Mouse (Mus musculus) neural tube, embryonic 14.5 days (tissue): ENCODE measurements around the gene Gpsm2. TPM values are rescaled to one million over a fixed set of nuclear protein-coding genes. Genes with fewer than 3 reads are reported as not detected.

Experiments used
- ATAC-seq: fragments of 200-750 bp; cut with Nextera tagmentation; 2 replicates; pipeline ENCODE4 v1.8.0; 2017; ENCODE audit warnings: low read depth, mild to moderate bottlenecking, moderate TSS enrichment, moderate library complexity
- H3K27ac ChIP-seq: fragments of 300-500 bp; sonication (generic); 2 replicates; pipeline ENCODE4 v1.5.1; 2014; ENCODE audit warnings: low read depth, mild to moderate bottlenecking, control low read depth, low read length, moderate library complexity, mixed read lengths
- H3K27me3 ChIP-seq: fragments of 300-500 bp; sonication (generic); 2 replicates; pipeline ENCODE4 v1.6.1; 2014; ENCODE audit warnings: low read length; ENCODE audit not compliant: control insufficient read depth, insufficient read depth
- H3K36me3 ChIP-seq: fragments of 300-500 bp; sonication (generic); 2 replicates; pipeline ENCODE4 v1.6.1; 2014; ENCODE audit warnings: low read length, mixed read lengths; ENCODE audit not compliant: control insufficient read depth, insufficient read depth
- H3K4me1 ChIP-seq: fragments of 300-500 bp; sonication (generic); 2 replicates; pipeline ENCODE4 v1.6.1; 2014; ENCODE audit warnings: low read length; ENCODE audit not compliant: control insufficient read depth, insufficient read depth
- H3K4me2 ChIP-seq: fragments of 300-500 bp; sonication (generic); 2 replicates; pipeline ENCODE4 v1.6.1; 2014; ENCODE audit warnings: mild to moderate bottlenecking, low read depth, low read length, control low read depth
- H3K4me3 ChIP-seq: fragments of 300-500 bp; sonication (generic); 2 replicates; pipeline ENCODE4 v1.5.1; 2014; ENCODE audit warnings: low read depth, low read length, control low read depth, mixed read lengths
- H3K9ac ChIP-seq: fragments of 300-500 bp; sonication (generic); replicated peaks from 2 replicates; pipeline ENCODE4 v1.6.1; 2014; ENCODE audit warnings: low read depth, mild to moderate bottlenecking, control low read depth, low read length, mixed read lengths
- H3K9me3 ChIP-seq: fragments of 300-500 bp; sonication (generic); 2 replicates; pipeline ENCODE4 v1.6.1; 2016; ENCODE audit warnings: low read length; ENCODE audit not compliant: control insufficient read depth
- WGBS: fragments of 180-500 bp; shearing (Covaris S2); extraction: QIAGEN DNeasy Blood & Tissue Kit; methylation state at CpG from one replicate; pipeline ENCODE4 v1.1.7; 2014; 5-methylcytosine and 5-hydroxymethylcytosine counted together
- polyA plus RNA-seq: library from polyadenylated mRNA; unstranded; fragments of >200 nt; fragmentation: Nextera tagmentation; extraction: Ambion mirVana; gene quantifications from 2 replicates; pipeline ENCODE4 v1.2.1, GENCODE M21; 2014

The Gpsm2 gene
- polyA plus RNA-seq, 1 experiment from 2014 or later = 15.6 TPM

DNA sequence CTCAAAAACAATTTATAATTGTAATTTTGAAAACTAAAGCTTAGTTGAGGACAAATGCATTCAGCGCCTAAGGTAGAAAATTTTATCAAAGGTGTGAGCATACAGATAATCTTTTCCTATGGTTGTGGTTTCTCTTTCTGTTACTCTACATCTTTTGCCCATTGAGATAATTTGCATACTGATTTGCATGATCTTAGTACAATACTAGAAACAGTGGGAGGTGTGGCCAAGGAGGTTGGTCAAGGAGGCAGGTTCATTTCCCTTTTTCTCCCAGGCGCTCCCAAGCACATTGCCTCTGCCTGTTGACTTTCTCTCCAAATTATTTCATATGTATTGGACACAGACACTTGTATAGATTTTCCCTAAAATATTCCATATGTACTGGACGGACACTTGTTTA, 15.7 kb upstream of the Gpsm2 start:
- no peak for ATAC-seq
- no peaks in the 10 kb centered on the region for H3K36me3 ChIP-seq
- H3K27me3 ChIP-seq = no peaks in the 10 kb centered on the region
- no peaks in the 10 kb centered on the region for H3K4me1 ChIP-seq
- no peak overlapping the region for H3K9ac ChIP-seq
- H3K4me2 ChIP-seq = no peak overlapping the region
- 91% methylated on average over 3 of the region's 3 CpGs for WGBS
- no peak overlapping the region for H3K4me3 ChIP-seq
- H3K9me3 ChIP-seq = no peaks in the 10 kb centered on the region
- no peak overlapping the region for H3K27ac ChIP-seq

DNA sequence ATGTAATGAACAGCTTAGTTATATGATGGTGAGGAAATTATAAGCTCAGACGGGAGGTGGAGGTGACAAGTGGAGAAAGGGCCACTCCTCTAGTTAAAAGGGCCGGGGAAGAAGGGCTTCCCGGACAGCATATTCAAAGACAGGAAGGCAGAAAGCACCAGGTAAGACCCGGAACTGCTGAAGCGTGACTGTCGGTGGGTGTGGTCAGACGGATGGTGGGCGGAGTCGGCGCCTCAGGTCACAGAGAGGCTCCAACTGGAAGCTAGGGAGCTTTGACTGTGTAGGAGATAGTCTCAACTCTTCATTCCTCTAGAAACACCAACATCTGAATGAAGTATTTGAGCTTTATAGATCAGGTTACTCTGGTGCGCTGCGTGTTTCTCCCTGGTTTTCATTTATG, 8.2 kb upstream of the Gpsm2 start:
- no peaks in the 10 kb centered on the region for H3K36me3 ChIP-seq
- no peak overlapping the region for H3K4me3 ChIP-seq
- H3K9me3 ChIP-seq = no peaks in the 10 kb centered on the region
- no peaks in the 10 kb centered on the region for H3K27me3 ChIP-seq
- H3K27ac ChIP-seq = no peak overlapping the region
- WGBS = 46% methylated on average over 12 of the region's 12 CpGs
- no peak overlapping the region for H3K9ac ChIP-seq
- H3K4me1 ChIP-seq = no peaks in the 10 kb centered on the region
- ATAC-seq = no peak
- no peak overlapping the region for H3K4me2 ChIP-seq

DNA sequence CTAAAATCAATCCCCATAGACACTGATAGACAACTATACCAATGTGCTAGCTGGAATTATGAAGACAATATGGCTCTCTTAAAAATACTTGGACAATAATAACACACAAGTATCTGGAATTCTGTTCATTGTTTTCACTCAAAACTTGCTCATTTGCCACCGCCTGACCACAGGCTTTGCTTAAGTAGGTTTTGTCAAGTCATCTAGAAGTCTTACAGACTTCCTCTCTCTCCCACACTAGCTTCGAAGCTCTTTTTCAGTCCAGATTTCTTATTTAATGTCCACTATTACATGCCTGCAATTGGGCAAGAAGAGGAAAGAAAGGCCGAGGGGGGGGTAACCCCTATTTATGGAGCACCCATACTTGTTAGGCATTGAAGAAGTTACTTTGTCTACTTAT, 5.7 kb upstream of the Gpsm2 start:
- ATAC-seq = no peak
- Histone ChIP-seq H3K4me1 (no peaks in the 10 kb centered on the region), H3K36me3 (no peaks in the 10 kb centered on the region), H3K27me3 (no peaks in the 10 kb centered on the region), H3K9me3 (no peaks in the 10 kb centered on the region), H3K4me3 (no peak overlapping the region), H3K9ac (no peak overlapping the region), H3K27ac (no peak overlapping the region), H3K4me2 (no peak overlapping the region)
- 95% methylated on average over 3 of the region's 3 CpGs for WGBS

DNA sequence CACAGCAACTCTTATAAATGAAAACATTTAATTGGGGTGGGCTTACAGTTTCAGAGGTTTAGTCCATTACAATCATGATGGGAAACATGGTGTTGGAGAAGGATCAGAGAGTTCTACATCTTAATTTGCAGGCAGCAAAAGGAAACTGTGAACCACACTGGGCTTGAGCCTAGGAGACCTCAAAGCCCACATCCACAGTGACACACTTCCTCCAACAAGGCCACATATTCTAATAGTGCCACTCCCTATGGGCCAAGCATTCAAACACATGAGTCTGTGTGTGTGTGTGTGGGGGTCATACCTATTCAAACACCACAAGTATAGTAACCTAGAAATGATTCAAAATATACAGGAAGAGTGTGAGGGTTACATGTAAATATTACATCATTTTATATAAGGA, 5.2 kb upstream of the Gpsm2 start:
- no peaks in the 10 kb centered on the region for H3K4me1 ChIP-seq
- H3K9me3 ChIP-seq = no peaks in the 10 kb centered on the region
- H3K27me3 ChIP-seq = no peaks in the 10 kb centered on the region
- H3K4me3 ChIP-seq = no peak overlapping the region
- no peak overlapping the region for H3K9ac ChIP-seq
- no peak for ATAC-seq
- H3K27ac ChIP-seq = no peak overlapping the region
- H3K4me2 ChIP-seq = no peak overlapping the region
- no peaks in the 10 kb centered on the region for H3K36me3 ChIP-seq

DNA sequence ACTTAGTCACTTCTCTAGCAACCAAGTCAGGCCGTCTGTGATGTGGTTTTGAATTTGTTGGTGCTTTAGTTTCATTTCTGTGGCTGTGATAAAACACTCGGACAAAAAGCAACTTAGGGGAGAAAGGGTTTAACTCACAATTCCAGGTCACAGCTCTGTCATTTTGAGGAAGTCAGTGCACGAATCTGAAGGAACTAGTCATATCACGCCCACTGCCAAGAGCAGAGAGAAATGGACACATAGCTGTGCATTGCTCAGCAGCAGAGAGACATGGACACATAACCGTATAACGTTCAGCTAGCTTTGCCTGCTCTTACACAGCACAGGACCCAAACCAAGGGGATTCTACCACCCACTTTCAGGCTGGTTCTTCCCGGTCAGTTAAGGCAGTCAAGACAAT, 4.3 kb upstream of the Gpsm2 start:
- Histone ChIP-seq H3K36me3 (no peaks in the 10 kb centered on the region), H3K9me3 (no peaks in the 10 kb centered on the region), H3K4me3 (no peak overlapping the region), H3K9ac (no peak overlapping the region), H3K4me2 (no peak overlapping the region), H3K27me3 (no peaks in the 10 kb centered on the region), H3K27ac (no peak overlapping the region), H3K4me1 (no peaks in the 10 kb centered on the region)
- ATAC-seq = no peak
- 95% methylated on average over 7 of the region's 7 CpGs for WGBS

DNA sequence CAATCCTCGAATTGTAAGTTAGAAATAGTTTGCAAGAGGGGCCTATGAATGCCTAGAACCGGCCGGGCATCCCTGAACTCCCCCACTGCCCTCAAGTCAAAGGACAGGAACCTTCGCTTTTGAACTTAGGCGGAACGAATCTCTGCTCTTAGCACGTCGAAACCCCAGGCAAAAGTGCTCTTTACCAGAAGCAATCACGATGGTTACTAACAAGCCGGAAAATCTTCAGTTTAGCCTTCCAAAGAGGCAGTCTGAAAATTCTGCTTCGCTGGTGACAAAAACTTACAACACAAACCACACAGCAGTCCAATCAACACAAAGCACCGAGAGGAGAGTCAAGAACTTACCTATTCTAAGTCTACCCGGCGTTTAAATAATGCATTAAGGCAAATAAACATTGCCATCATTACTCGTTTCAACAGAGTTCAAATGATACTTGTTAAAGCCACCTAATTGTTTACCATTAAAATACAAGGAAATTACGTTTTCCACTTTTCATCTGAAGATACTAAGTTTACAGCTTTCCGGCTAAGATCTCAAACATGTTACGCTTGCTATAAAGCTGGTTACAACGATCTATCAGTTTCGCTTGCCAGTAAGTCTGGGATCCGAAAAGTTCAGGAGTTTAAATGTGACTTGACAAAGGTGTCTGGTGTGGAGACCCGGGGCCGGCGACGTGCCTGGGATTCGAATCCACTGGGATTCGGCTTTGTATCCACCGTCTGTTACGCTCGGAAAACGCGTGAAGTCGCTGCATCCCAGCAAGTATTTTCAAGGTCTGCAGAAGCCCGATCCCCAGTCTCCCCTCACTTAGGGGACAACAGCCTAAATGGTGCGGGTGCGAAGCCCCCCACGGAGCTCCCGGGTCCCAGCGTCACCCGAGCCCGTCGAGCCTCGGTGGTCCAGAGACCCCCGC, 775 bp downstream of the Gpsm2 start:
- no peak; the same call in 1 of the 2 replicates for ATAC-seq
- peak overlapping the region; percentile 82 for H3K27ac ChIP-seq

DNA sequence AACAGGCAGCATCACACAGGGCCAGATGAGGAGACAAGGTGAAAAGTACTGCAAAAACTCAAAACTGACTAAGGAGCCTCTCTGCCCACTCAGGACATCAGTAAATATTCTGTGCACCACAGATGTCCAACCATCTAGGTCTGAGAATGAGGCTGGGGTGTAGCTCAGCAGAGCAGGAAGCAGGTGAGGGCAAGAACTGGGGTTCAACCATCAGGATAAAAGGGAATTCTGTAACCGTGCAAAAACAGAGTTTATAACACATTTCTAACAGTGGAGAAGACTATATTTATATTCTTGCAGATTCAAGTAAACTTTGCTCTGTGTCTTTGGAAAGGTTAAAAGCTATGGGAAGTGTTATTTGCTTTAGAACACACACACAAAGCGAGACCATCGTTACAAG, 2.3 kb downstream of the Gpsm2 start:
- Histone ChIP-seq H3K4me3 (no peak overlapping the region), H3K27me3 (no peaks in the 10 kb centered on the region), H3K4me1 (no peaks in the 10 kb centered on the region), H3K4me2 (peak overlapping the region; percentile 58; the same call in 1 of the 2 replicates), H3K9ac (no peak overlapping the region), H3K9me3 (no peaks in the 10 kb centered on the region), H3K27ac (no peak overlapping the region), H3K36me3 (no peaks in the 10 kb centered on the region)
- ATAC-seq = no peak
- 84% methylated on average over 3 of the region's 3 CpGs for WGBS

More for the DNA sequence above, 775 bp downstream of the Gpsm2 start:
- Histone ChIP-seq H3K36me3 (no peaks in the 10 kb centered on the region), H3K4me1 (no peaks in the 10 kb centered on the region), H3K9me3 (no peaks in the 10 kb centered on the region), H3K4me3 (peak overlapping the region; percentile 72), H3K9ac (peak overlapping the region; percentile 81), H3K4me2 (peak overlapping the region; percentile 58), H3K27me3 (no peaks in the 10 kb centered on the region)
- under 1% methylated on average over 44 of the region's 44 CpGs for WGBS

DNA sequence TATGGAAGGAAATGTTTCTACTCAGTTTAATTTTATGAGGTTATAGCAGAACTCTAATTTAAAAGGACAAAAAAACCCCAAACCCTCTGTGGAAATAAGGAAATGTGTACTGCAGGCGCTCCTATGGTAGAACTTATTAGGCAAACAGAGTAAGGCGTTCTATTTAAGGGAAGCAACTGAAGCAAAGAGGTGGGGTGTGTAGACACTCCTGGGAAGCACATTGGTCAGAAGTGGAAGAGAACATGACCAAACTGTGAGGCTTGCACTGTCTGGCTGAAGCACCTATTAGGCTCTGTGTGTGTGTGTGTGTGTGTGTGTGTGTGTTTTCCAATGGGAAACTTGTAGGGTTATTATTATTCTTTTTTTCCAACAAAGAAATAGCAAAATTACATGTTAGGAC, 2.8 kb downstream of the Gpsm2 start:
- no peak overlapping the region for H3K4me3 ChIP-seq
- H3K4me1 ChIP-seq = no peaks in the 10 kb centered on the region
- no peak overlapping the region for H3K9ac ChIP-seq
- H3K36me3 ChIP-seq = no peaks in the 10 kb centered on the region
- no peak overlapping the region for H3K4me2 ChIP-seq
- WGBS = 88% methylated on average over 2 of the region's 2 CpGs
- no peaks in the 10 kb centered on the region for H3K27me3 ChIP-seq
- no peak for ATAC-seq
- H3K9me3 ChIP-seq = no peaks in the 10 kb centered on the region
- H3K27ac ChIP-seq = no peak overlapping the region

DNA sequence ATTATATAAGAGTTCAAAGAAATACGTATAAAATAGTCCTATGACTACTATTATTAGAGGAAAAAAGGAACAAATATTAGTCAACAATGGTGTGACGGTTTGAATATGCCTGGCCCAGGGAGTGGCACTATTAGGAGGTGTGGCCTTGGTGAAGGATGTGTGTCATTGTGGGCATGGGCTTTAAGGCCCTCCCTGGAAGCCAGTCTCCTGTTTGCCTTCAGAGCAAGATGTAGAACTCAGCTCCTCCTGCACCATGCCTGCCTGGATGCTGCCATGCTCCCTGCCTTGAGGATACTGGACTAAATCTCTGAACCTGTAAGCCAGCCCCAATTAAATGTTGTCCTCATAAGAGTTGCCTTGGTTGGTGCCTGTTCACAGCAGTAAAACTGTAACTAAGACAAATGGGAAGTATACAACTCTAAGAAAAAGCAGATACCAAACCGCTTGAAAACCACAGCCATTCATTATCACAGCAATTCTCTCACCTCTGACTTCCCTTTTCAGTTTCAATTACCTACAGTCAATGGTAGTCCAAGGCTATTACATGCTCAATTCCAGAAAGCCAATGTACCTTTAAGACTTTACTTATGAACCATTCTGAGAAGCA, 4.1 kb downstream of the Gpsm2 start:
- Histone ChIP-seq H3K9me3 (no peaks in the 10 kb centered on the region), H3K9ac (no peak overlapping the region), H3K27me3 (no peaks in the 10 kb centered on the region), H3K4me1 (peaks cover 4% of the 10 kb centered on the region), H3K36me3 (no peaks in the 10 kb centered on the region), H3K4me2 (no peak overlapping the region), H3K4me3 (no peak overlapping the region), H3K27ac (no peak overlapping the region)
- WGBS = 71% methylated on average over 3 of the region's 3 CpGs
- ATAC-seq = no peak
